Mouse (Mus musculus) layer of hippocampus, postnatal 14 days (tissue): ENCODE data around the gene Fabp3. TPM values are rescaled to one million over a fixed set of nuclear protein-coding genes. Genes with fewer than 3 reads are reported as not detected.

Source experiments
- DNase-seq, 2 experiments: peaks; one replicate each; pipeline ENCODE4 v3.0.0; 2021 to 2022; ENCODE audit warnings: low spot score in 2 of 2, mixed read lengths in 1 of 2
- long read RNA-seq, 2 experiments: library from polyadenylated mRNA; stranded (forward); transcript quantifications; one replicate each; pipeline ENCODE4 v2.0.0; 2021
- total RNA-seq, 2 experiments: library from RNA; stranded (reverse); gene quantifications; 2 replicates each; pipeline ENCODE4 v1.2.3; 2021

The Fabp3 gene
- total RNA-seq = 100 to 1,000 TPM; 137 to 138 TPM
- long read RNA-seq, experiment 1, transcript Fabp3-201 (4 exons, 823 nt) = major isoform, 78 of 80 reads
- long read RNA-seq, experiment 1, partial matches to known transcripts = 2 of 80 reads
- long read RNA-seq, experiment 1, other reads (novel, unspliced or antisense) = 0 of 80 reads
- long read RNA-seq, experiment 2, transcript Fabp3-201 (4 exons, 823 nt) = major isoform, 176 of 178 reads
- long read RNA-seq, experiment 2, partial matches to known transcripts = 0 of 178 reads
- long read RNA-seq, experiment 2, other reads (novel, unspliced or antisense) = 2 of 178 reads

GRCm38 (mm10) chr4:130308231-130309081 lies at the start of gene Fabp3, which contains the start of gene Gm10570:
Gene Fabp3, plus strand, starts transcription at chr4:130308595.
Gene Gm10570, minus strand, starts transcription at chr4:130308674.
- DNase-seq = peak; percentile 64 to 65

GRCm38 (mm10) chr4:130260406-130260805 lies 48.0 kb upstream of the Fabp3 start:
- DNase-seq = no peak

GRCm38 (mm10) chr4:130264131-130264530 lies 44.3 kb upstream of the Fabp3 start:
- DNase-seq = no peak

GRCm38 (mm10) chr4:130264698-130265349 lies 43.6 kb upstream of the Fabp3 start:
- peak; percentile 59 to 66 for DNase-seq

- DNase-seq = no peak
Observed at GRCm38 (mm10) chr4:130266601-130267000, 41.8 kb upstream of the Fabp3 start.

GRCm38 (mm10) chr4:130267069-130267468 lies 41.3 kb upstream of the Fabp3 start:
- no peak for DNase-seq

GRCm38 (mm10) chr4:130268736-130269135 lies 39.7 kb upstream of the Fabp3 start:
- DNase-seq = no peak

GRCm38 (mm10) chr4:130270089-130270488 lies 38.3 kb upstream of the Fabp3 start:
- DNase-seq = peak; percentile 65 to 77

GRCm38 (mm10) chr4:130270611-130271347 lies 37.6 kb upstream of the Fabp3 start:
- no peak for DNase-seq

GRCm38 (mm10) chr4:130273698-130274345 lies 34.6 kb upstream of the Fabp3 start:
- peak in 1 of 2 experiments; percentile 40 for DNase-seq

- peak in 1 of 2 experiments; percentile 38 for DNase-seq
Observed at GRCm38 (mm10) chr4:130274346-130275015, 33.9 kb upstream of the Fabp3 start.

- no peak for DNase-seq
Observed at GRCm38 (mm10) chr4:130275016-130275822, 33.2 kb upstream of the Fabp3 start.

GRCm38 (mm10) chr4:130275823-130276105 lies 32.6 kb upstream of the Fabp3 start:
- no peak for DNase-seq

GRCm38 (mm10) chr4:130276573-130277176 lies 31.7 kb upstream of the Fabp3 start:
- no peak for DNase-seq

- DNase-seq = no peak
Observed at GRCm38 (mm10) chr4:130279105-130279504, 29.3 kb upstream of the Fabp3 start, which contains the start of gene Serinc2. Gene Serinc2, minus strand, starts transcription at chr4:130279205.

- DNase-seq = no peak
Observed at GRCm38 (mm10) chr4:130282856-130283255, 25.5 kb upstream of the Fabp3 start.

GRCm38 (mm10) chr4:130283826-130284225 lies 24.6 kb upstream of the Fabp3 start:
- no peak for DNase-seq

- DNase-seq = no peak
Observed at GRCm38 (mm10) chr4:130286531-130286930, 21.9 kb upstream of the Fabp3 start.

- no peak for DNase-seq
Observed at GRCm38 (mm10) chr4:130289824-130290223, 18.6 kb upstream of the Fabp3 start.
